Mouse (Mus musculus) thymus, adult 2 months (tissue): ENCODE data around the gene Aplp2.

Experiments
- CTCF ChIP-seq: fragments of 200-500 bp; IDR thresholded peaks from 2 replicates; pipeline ENCODE4 v1.5.1; 2012; ENCODE audit warnings: mild to moderate bottlenecking, control low read depth, low read length, moderate library complexity, borderline replicate concordance; ENCODE audit not compliant: control insufficient read depth, poor library complexity, insufficient read depth; ENCODE audit errors: extremely low read depth
- POLR2A ChIP-seq: fragments of 200-500 bp; IDR thresholded peaks from 2 replicates; pipeline ENCODE4 v1.6.1; 2012; ENCODE audit warnings: mild to moderate bottlenecking, low read length, control low read depth, moderate library complexity; ENCODE audit not compliant: control insufficient read depth, poor library complexity, insufficient read depth; ENCODE audit errors: extremely low read depth

DNA sequence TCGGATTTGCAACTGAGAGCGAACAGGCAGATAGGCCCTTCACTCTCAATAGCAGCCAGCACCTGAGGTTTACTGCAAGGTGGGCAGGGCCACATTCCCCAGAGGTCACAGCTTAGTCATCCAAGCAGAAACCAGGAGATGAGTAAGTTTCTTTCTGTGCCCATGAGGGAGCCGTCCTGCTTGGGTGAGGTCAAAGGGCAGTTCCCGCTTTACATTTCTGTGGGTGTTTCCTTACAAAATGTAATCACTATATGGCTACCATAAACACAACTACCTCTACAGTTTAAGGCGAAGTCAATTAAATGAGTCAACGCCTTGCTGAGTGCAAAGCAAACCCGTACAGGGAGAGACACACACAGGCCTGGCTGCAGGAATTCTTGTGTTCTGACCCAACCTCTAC is 63.5 kb downstream of the Aplp2 start:
- TF ChIP-seq CTCF (no peak), POLR2A (no peak)
